Mouse (Mus musculus): ENCODE measurements around the gene Tnfaip2. TPM values are rescaled to one million over a fixed set of nuclear protein-coding genes. Genes with fewer than 3 reads are reported as not detected.

Tnfaip2 gene
- polyA plus RNA-seq, 1 experiment from 2014 or later: 79.5 TPM

DNA sequence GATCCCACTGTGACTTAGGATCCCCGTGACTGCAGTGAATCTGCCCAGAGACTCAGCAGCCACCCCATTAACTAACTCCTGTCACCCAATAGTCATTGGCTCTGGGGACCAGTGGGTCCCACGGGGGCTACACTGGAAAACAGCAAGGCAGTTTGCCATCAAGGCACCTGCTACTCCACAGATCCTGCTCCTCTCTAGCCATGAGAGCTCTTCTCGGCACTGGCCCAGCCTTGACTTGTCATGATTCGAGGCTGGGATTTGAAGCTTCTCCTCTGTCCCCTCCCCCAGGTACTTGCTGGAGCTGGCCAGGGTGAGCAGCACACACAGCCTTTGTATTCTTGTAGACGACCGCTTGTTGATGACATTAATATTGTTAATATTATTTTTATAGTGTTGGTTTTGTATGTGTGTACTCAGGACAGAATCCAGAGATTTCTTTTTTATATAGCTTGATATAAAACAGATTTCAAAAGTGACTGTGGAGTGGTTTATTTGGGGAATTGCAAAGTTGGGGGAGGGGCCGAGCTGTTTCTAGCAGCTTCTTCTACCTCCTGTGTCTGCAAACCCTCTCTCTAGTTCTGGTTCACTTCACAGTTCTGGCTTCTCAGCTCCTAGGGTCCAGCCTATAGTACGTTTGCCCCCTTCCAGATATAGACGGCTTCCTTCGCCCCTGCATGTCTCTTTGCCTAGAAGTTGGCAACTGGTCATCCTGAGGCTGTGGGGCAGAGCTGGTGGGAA is 12.4 kb downstream of the Tnfaip2 start:
- DNase-seq: no peak
- Histone ChIP-seq H3K36me3 (replicated peaks; ENCODE audit: insufficient read depth, low read length) (peaks cover 49% of the 10 kb centered on the region), H3K4me1 (ENCODE audit: insufficient read depth) (peaks cover 5% of the 10 kb centered on the region), H3K4me3 (ENCODE audit: low read depth, low read length) (no peak overlapping the region), H3K27ac (ENCODE audit: low read depth) (no peak overlapping the region), H3K9me3 (ENCODE audit: low read length) (no peaks in the 10 kb centered on the region), H3K9ac (replicated peaks) (no peak overlapping the region), H3K4me2 (ENCODE audit: low read depth, low read length) (no peak overlapping the region), H3K27me3 (ENCODE audit: insufficient read depth, low read length) (0 out of 2 replicates have a peak, but pooled peaks cover 3% of the 10 kb centered on the region)
- WGBS (ENCODE audit: insufficient replicate concordance): 73% methylated on average over 10 of the region's 10 CpGs
- no peak for TF ChIP-seq EP300 (IDR thresholded peaks at IDR 0.05; ENCODE audit: low read depth)
- no peak for TF ChIP-seq CTCF (IDR thresholded peaks at IDR 0.05; ENCODE audit: low read depth)
- no peak for ATAC-seq

DNA sequence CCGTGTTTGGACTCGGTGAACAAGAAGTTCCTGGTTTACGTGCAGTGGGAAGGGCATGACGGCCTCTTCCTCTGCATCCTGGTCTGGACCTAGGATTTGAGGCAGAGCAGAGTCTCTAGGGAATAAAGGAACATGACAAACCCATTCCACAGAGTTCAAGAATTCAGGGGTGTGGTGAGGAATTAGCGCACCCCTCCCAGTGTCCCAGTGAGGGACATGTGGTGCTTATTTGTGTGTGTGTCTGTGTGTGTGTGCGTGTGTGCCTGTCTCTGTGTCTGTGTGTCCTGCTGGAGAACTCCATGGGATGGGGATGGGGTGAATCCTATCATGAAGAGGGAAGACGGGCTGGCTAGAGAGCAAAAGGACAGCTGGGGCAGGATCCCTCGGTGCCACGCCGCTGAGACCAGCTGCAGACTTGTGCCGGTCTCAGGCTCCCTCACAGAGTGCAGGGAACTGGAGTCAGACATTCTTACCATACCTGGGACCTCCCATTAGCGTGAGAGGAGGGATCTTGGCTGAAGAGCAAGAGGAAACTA is 13.1 kb downstream of the Tnfaip2 start:
- H3K4me2 ChIP-seq (ENCODE audit: low read depth, low read length): no peak overlapping the region
- no peaks in the 10 kb centered on the region; the same call in 1 of the 2 replicates for H3K4me1 ChIP-seq (ENCODE audit: insufficient read depth)
- DNase-seq: no peak
- H3K4me3 ChIP-seq (ENCODE audit: low read depth, low read length): no peak overlapping the region
- no peaks in the 10 kb centered on the region for H3K9me3 ChIP-seq (ENCODE audit: low read length)
- H3K9ac ChIP-seq (replicated peaks): no peak overlapping the region
- WGBS (ENCODE audit: insufficient replicate concordance): 69% methylated on average over 12 of the region's 12 CpGs
- 0 out of 2 replicates have a peak, but pooled peaks cover 3% of the 10 kb centered on the region for H3K27me3 ChIP-seq (ENCODE audit: insufficient read depth, low read length)
- peaks cover 43% of the 10 kb centered on the region for H3K36me3 ChIP-seq (replicated peaks; ENCODE audit: insufficient read depth, low read length)
- H3K27ac ChIP-seq (ENCODE audit: low read depth): no peak overlapping the region
- no peak for TF ChIP-seq CTCF (IDR thresholded peaks at IDR 0.05; ENCODE audit: low read depth)
- TF ChIP-seq EP300 (IDR thresholded peaks at IDR 0.05; ENCODE audit: low read depth): no peak
- ATAC-seq: peak; percentile 14; the same call in 1 of the 2 replicates

DNA sequence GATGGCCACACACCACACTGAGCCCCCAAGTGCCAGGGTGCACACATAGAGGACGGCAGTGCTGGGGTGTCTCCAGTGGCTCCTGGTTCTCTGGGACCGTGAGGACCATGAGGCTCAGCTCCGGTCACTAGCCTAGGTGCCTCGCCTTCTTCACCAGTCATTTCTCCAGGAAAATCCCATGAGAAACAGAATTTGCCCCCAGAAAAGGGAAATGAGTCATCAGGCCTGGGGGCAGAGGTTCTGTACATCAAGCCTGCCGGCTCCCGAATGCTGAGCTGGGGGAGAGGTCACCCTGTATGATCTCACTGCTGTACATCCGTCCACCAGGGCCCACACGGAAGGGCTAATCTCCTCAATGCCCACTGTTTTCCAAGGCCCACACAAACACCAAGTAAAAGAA is 13.6 kb downstream of the Tnfaip2 start:
- WGBS (ENCODE audit: insufficient replicate concordance): 44% methylated on average over 8 of the region's 8 CpGs
- peak; percentile 37; the same call in 1 of the 2 replicates for ATAC-seq
- Histone ChIP-seq H3K4me3 (ENCODE audit: low read depth, low read length) (no peak overlapping the region), H3K36me3 (replicated peaks; ENCODE audit: insufficient read depth, low read length) (peaks cover 38% of the 10 kb centered on the region), H3K4me2 (ENCODE audit: low read depth, low read length) (no peak overlapping the region), H3K27ac (ENCODE audit: low read depth) (no peak overlapping the region), H3K4me1 (ENCODE audit: insufficient read depth) (no peaks in the 10 kb centered on the region; the same call in 1 of the 2 replicates), H3K9ac (replicated peaks) (no peak overlapping the region), H3K27me3 (ENCODE audit: insufficient read depth, low read length) (0 out of 2 replicates have a peak, but pooled peaks cover 3% of the 10 kb centered on the region), H3K9me3 (ENCODE audit: low read length) (no peaks in the 10 kb centered on the region)
- no peak for TF ChIP-seq EP300 (IDR thresholded peaks at IDR 0.05; ENCODE audit: low read depth)
- no peak for TF ChIP-seq CTCF (IDR thresholded peaks at IDR 0.05; ENCODE audit: low read depth)
- DNase-seq: no peak

DNA sequence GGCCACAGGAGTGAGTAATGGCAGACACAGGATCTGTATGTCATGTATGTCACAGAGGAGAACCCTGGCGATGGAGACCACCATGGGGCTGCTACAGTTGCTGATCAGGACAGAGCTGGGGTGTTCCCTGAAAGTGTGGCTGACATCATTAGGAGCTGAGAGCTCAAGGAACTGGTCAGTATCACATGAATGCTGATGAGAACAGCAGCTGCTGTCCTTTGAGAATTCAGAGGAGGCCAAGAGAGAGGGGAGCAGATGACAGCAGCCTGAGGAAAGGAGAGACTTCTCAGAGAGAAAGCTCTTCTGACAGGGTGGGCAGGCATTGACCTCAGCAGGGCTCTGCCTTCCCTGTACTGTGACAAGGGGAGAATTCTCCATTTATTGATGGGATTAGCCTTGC is 15.5 kb downstream of the Tnfaip2 start:
- Histone ChIP-seq H3K9me3 (ENCODE audit: low read length) (no peaks in the 10 kb centered on the region), H3K4me1 (ENCODE audit: insufficient read depth) (peaks cover under 1% of the 10 kb centered on the region; the same call in 1 of the 2 replicates), H3K9ac (replicated peaks) (no peak overlapping the region; the same call in 1 of the 2 replicates), H3K4me3 (ENCODE audit: low read depth, low read length) (no peak overlapping the region), H3K27ac (ENCODE audit: low read depth) (no peak overlapping the region), H3K27me3 (ENCODE audit: insufficient read depth, low read length) (0 out of 2 replicates have a peak, but pooled peaks cover 3% of the 10 kb centered on the region), H3K36me3 (replicated peaks; ENCODE audit: insufficient read depth, low read length) (peaks cover 19% of the 10 kb centered on the region), H3K4me2 (ENCODE audit: low read depth, low read length) (no peak overlapping the region)
- TF ChIP-seq CTCF (IDR thresholded peaks at IDR 0.05; ENCODE audit: low read depth) (no peak), EP300 (IDR thresholded peaks at IDR 0.05; ENCODE audit: low read depth) (no peak)
- no peak for DNase-seq
- 71% methylated on average over 1 of the region's 1 CpGs for WGBS (ENCODE audit: insufficient replicate concordance)
- no peak for ATAC-seq

DNA sequence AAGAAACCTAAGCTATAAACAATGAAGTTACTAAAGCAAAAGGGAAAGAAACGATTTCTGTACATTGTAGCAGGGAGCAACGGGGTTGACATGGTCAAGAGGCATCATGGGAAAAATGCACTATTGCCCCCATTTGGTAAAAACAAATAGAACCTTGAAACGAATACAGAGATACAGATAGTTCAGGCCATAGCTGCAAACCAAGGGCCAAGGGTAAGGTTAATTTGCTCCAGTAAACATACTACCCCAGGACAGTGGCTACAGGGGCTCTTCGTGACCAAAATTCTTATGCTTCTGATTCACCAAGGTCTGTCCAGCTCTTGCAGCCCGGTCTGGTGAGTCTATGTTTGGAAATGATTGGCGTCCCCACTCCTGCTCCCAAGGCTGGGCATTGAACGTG is 21.3 kb downstream of the Tnfaip2 start:
- Histone ChIP-seq H3K27me3 (ENCODE audit: insufficient read depth, low read length) (no peaks in the 10 kb centered on the region), H3K9me3 (ENCODE audit: low read length) (no peaks in the 10 kb centered on the region), H3K4me2 (ENCODE audit: low read depth, low read length) (no peak overlapping the region), H3K27ac (ENCODE audit: low read depth) (peak overlapping the region; percentile 52; the same call in 1 of the 2 replicates), H3K9ac (replicated peaks) (no peak overlapping the region), H3K36me3 (replicated peaks; ENCODE audit: insufficient read depth, low read length) (no peaks in the 10 kb centered on the region), H3K4me1 (ENCODE audit: insufficient read depth) (peaks cover 7% of the 10 kb centered on the region), H3K4me3 (ENCODE audit: low read depth, low read length) (no peak overlapping the region)
- TF ChIP-seq EP300 (IDR thresholded peaks at IDR 0.05; ENCODE audit: low read depth) (no peak), CTCF (IDR thresholded peaks at IDR 0.05; ENCODE audit: low read depth) (no peak)
- WGBS (ENCODE audit: insufficient replicate concordance): 56% methylated on average over 7 of the region's 7 CpGs
- ATAC-seq: peak; percentile 76
- no peak for DNase-seq

DNA sequence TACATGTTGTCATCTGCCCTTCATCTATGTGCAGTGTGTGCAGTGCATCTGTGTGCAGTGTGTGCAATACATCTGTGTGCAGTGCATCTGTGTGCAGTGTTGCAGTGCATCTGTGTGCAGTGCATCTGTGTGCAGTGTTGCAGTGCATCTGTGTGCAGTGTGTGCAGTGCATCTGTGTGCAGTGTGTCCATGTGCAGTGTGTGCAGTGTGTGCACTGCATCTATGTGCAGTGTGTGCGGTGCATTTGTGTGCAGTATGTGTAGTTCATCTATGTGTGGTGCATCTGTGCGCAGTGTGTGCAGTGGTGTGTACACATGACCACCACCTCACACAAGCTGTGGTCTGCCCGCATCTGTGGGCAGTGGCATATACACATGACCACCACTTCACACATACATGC is 24.1 kb downstream of the Tnfaip2 start:
- no peak overlapping the region for H3K4me2 ChIP-seq (ENCODE audit: low read depth, low read length)
- H3K4me1 ChIP-seq (ENCODE audit: insufficient read depth): peaks cover 7% of the 10 kb centered on the region
- H3K27ac ChIP-seq (ENCODE audit: low read depth): no peak overlapping the region
- no peak for ATAC-seq
- no peak overlapping the region for H3K9ac ChIP-seq (replicated peaks)
- H3K9me3 ChIP-seq (ENCODE audit: low read length): no peaks in the 10 kb centered on the region
- TF ChIP-seq EP300 (IDR thresholded peaks at IDR 0.05; ENCODE audit: low read depth): no peak
- no peak for TF ChIP-seq CTCF (IDR thresholded peaks at IDR 0.05; ENCODE audit: low read depth)
- H3K36me3 ChIP-seq (replicated peaks; ENCODE audit: insufficient read depth, low read length): no peaks in the 10 kb centered on the region
- H3K4me3 ChIP-seq (ENCODE audit: low read depth, low read length): no peak overlapping the region
- H3K27me3 ChIP-seq (ENCODE audit: insufficient read depth, low read length): 0 out of 2 replicates have a peak, but pooled peaks cover 3% of the 10 kb centered on the region
- 80% methylated on average over 3 of the region's 3 CpGs for WGBS (ENCODE audit: insufficient replicate concordance)
- DNase-seq: no peak

All from liver, postnatal 0 days (tissue).